Mouse (Mus musculus) midbrain, embryonic 10.5 days (tissue): ENCODE data around the gene Lemd1. TPM values are rescaled to one million over a fixed set of nuclear protein-coding genes. Genes with fewer than 3 reads are reported as not detected.

Experiments
- DNase-seq: peaks from one replicate; pipeline ENCODE4 v3.0.0-alpha.2; 2017; ENCODE audit warnings: low spot score
- H3K27ac ChIP-seq: fragments of 300-500 bp; sonication (generic); replicated peaks from 2 replicates; pipeline ENCODE4 v1.5.1; 2016; ENCODE audit warnings: mild to moderate bottlenecking
- H3K27me3 ChIP-seq: fragments of 300-500 bp; sonication (generic); 2 replicates; pipeline ENCODE4 v1.6.1; 2016; ENCODE audit warnings: low read depth, mild to moderate bottlenecking; ENCODE audit not compliant: poor library complexity, severe bottlenecking
- H3K36me3 ChIP-seq: fragments of 300-500 bp; sonication (generic); 2 replicates; pipeline ENCODE4 v1.6.1; 2016; ENCODE audit warnings: mild to moderate bottlenecking, moderate library complexity
- H3K4me1 ChIP-seq: fragments of 300-500 bp; sonication (generic); 2 replicates; pipeline ENCODE4 v1.6.1; 2016
- H3K4me3 ChIP-seq: fragments of 300-500 bp; sonication (generic); 2 replicates; pipeline ENCODE4 v1.5.1; 2016; ENCODE audit warnings: mild to moderate bottlenecking, moderate library complexity
- H3K9me3 ChIP-seq: fragments of 300-500 bp; sonication (generic); replicated peaks from 2 replicates; pipeline ENCODE4 v1.6.1; 2016; ENCODE audit warnings: mild to moderate bottlenecking
- WGBS: fragments of 180-500 bp; shearing (Covaris S2); methylation state at CpG from one replicate; pipeline ENCODE4 v1.1.7; 2016; 5-methylcytosine and 5-hydroxymethylcytosine counted together
- polyA plus RNA-seq: library from polyadenylated mRNA; unstranded; fragments of >200 nt; fragmentation: Nextera tagmentation; extraction: Ambion mirVana; gene quantifications from 2 replicates; pipeline ENCODE4 v1.2.1, GENCODE M21; 2016

Gene Lemd1
- polyA plus RNA-seq, 1 experiment from 2014 or later: 6.2 TPM

DNA sequence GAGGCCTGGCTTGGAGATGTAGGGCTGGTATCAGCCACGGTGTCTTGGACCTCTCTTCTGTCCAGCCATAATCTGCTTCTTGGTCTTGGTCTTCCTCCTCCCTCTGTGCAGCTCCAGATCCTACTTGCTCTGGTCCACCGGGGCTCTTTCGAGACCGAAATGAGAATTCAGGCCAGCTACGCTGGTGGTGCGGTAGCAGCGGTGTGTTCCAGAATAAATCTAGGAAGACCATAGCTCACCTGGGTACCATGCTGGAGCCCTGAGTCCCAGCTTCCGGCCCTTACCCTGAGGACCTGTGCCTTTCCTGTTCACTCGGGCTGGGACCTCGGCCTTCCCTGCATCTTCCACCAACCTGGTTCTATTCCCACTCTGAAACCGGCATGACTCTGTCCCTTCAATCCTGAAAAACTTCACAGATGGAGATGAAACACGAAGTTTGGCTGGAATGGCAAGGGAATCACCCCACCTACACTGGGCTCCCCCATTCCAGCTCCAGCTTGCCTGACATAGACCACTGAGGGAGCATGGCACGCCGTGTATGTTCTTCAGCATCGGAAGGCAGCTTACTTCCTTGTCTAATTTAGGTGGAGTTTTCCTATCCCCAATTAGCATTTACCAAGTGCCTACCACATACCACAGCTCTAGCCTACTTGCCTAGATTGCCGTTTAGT is 7.3 kb downstream of the Lemd1 start:
- Histone ChIP-seq H3K9me3 (no peaks in the 10 kb centered on the region), H3K4me3 (peak overlapping the region; percentile 86), H3K36me3 (peaks cover 22% of the 10 kb centered on the region), H3K27me3 (peaks cover 18% of the 10 kb centered on the region), H3K4me1 (peaks cover 98% of the 10 kb centered on the region), H3K27ac (peak overlapping the region; percentile 100)
- WGBS: 82% methylated on average over 16 of the region's 16 CpGs
- peak; percentile 11 for DNase-seq

DNA sequence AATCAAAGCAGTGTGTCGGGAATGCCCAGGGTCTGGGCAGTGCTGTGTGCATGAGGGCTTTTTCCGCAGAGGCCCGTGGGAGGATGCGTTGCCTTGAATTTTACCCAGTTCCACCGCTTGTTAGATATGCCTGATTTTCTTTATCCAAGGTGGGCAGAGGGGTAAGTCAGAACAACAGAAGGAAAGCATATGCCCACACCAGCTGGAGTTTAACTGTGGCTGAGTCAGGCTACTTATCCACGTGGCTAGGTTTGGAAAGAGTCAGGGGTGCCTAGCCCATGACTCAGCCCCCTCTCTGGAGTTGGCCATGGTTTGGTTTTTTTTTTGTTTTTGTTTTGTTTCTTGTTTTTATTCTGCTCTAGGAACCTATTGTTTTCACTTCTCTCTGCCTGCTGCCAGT is 8.0 kb downstream of the Lemd1 start:
- peak; percentile 12 for DNase-seq
- no peaks in the 10 kb centered on the region for H3K9me3 ChIP-seq
- H3K4me1 ChIP-seq: peaks cover 96% of the 10 kb centered on the region
- peak overlapping the region; percentile 40; the same call in 1 of the 2 replicates for H3K4me3 ChIP-seq
- peaks cover 15% of the 10 kb centered on the region for H3K27me3 ChIP-seq
- WGBS: 73% methylated on average over 6 of the region's 6 CpGs
- H3K36me3 ChIP-seq: peaks cover 17% of the 10 kb centered on the region
- peak overlapping the region; percentile 90 for H3K27ac ChIP-seq

DNA sequence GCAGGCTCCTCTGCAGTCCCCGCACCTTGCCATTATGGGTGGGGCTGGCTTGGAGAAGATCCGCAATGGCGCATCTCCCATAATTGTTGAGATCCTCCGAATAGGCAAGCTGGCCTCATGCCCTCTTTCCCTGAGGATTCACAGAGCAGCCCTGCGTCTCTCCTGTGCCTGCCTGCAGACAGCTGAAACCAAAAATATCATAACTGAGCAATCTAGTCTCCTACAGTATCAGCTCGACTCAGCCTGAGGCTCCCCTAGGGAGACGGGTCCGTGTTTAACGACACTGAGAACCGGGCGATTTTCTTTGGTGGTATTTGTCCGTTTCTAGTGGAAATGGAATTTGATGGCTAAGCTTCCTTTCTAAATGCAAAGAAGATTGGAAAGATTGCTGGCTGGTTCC is 8.7 kb downstream of the Lemd1 start:
- Histone ChIP-seq H3K9me3 (no peaks in the 10 kb centered on the region), H3K36me3 (peaks cover 19% of the 10 kb centered on the region), H3K27ac (peak overlapping the region; percentile 90), H3K4me3 (peak overlapping the region; percentile 40), H3K27me3 (peaks cover 15% of the 10 kb centered on the region), H3K4me1 (peaks cover 93% of the 10 kb centered on the region)
- peak; percentile 18 for DNase-seq
- WGBS: 10% methylated on average over 12 of the region's 12 CpGs

DNA sequence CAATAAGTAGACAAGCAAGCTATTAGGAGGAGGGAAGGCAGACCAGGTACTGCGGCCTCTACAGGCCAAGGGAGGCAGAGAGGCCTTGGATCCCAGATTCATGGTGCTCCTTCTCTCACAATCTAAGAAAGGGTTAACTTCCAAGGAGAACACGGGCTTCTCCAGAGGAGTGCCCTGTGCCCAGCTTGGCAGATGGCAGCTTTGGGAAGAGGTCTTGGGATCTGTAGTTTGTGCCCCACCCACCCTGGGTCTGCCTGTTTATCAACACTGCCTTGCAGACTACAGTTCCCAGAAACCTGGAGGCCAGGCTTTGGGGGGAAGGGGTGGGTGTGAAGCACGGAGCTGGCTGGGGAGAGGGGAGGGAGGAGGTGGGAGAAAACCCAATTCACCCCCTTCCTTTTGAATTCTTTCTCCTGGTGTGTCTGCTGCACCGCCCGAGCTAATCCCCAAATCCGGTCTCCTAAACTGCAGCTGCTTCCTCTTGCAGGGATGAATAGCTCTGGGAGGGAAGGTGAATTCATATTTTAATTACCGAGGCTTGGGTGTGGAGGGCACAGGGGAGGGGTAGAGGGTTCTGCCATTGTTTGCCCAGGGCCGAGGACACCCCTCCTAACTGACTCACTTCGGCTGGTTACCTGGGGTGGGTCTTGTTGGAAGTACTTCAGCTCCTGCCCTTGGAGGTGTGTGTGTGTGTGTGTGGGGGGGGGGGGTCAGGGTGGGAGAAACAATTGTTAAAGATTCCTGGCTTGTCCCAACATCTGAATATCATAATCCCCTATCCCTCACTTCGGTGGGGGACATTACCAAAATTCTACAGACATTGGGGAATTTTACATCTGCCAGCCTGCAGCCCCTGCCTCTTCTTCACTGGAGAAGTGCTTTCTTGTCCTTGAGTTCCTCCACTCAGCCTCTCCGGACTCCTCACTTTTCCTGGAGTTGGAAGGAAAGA is 9.6 kb downstream of the Lemd1 start:
- H3K27me3 ChIP-seq: peaks cover 15% of the 10 kb centered on the region
- WGBS: 2% methylated on average over 11 of the region's 11 CpGs
- peak overlapping the region; percentile 40 for H3K4me3 ChIP-seq
- DNase-seq: peak; percentile 88
- H3K9me3 ChIP-seq: no peaks in the 10 kb centered on the region
- H3K36me3 ChIP-seq: peaks cover 20% of the 10 kb centered on the region
- peaks cover 92% of the 10 kb centered on the region for H3K4me1 ChIP-seq
- peak overlapping the region; percentile 90 for H3K27ac ChIP-seq

DNA sequence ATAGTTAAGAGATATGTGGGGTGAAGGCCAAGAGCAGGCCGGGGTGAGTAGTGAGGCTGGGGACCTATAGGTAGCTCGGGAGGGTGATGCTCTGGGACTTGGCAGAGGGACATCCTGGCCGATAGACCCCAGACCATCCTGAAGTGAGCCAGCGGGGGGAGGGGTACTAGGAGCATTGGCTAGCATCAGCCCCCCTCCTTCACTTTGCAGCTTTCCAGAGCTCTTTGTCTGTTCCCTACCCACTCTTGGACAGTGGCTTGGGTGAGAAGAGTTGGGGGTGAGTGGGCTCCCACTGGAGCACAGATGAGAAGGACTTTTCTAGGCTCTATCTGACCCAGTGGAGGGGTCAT is 10.3 kb downstream of the Lemd1 start:
- WGBS: 17% methylated on average over 4 of the region's 4 CpGs
- peak overlapping the region; percentile 40 for H3K4me3 ChIP-seq
- H3K27me3 ChIP-seq: peaks cover 14% of the 10 kb centered on the region
- peaks cover 90% of the 10 kb centered on the region for H3K4me1 ChIP-seq
- H3K9me3 ChIP-seq: no peaks in the 10 kb centered on the region
- H3K27ac ChIP-seq: peak overlapping the region; percentile 90
- H3K36me3 ChIP-seq: peaks cover 20% of the 10 kb centered on the region
- peak; percentile 42 for DNase-seq

DNA sequence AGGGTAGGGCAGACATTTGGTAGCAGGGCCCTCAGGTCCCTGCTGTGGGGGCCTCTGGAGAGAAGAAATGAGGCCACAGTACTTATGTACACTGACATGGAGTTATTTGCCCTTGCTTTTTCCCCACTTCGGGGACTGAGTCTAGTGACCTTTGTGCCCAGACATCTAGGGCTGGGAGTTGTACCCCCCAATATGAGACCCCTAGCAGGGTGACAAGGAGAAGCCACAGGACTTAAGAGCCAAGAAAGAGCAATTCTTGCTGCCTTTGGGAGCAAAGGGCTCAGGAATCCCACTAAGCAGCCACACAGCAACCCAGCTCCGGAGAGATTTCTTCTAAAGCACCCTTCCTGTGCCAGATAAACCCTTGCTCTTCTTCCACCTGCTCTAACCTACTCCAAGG is 10.7 kb downstream of the Lemd1 start:
- Histone ChIP-seq H3K27me3 (peaks cover 10% of the 10 kb centered on the region), H3K4me1 (peaks cover 87% of the 10 kb centered on the region), H3K27ac (peak overlapping the region; percentile 90), H3K36me3 (peaks cover 20% of the 10 kb centered on the region), H3K4me3 (peak overlapping the region; percentile 40), H3K9me3 (no peaks in the 10 kb centered on the region)
- DNase-seq: peak; percentile 12
- whole genome bisulfite sequencing: 52% methylated on average over 2 of the region's 2 CpGs

DNA sequence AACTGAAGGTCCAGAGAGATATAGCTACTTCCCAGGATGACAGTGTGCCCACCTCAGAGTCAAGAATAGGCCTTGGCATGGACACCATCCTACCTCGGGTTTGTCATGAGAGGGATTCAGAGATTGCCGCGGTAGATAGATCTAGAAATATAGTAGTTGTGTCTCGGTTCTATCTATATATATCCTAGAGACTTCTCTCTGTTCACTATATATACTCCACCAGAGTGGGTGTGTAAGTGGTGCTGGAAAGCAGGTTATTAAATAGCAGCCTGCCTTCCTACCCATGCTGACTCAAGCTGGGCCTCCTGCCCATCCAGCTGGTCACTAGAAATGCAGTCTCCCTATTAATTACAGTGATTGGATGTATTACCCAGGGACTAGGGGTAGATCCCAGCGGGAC is 11.5 kb downstream of the Lemd1 start:
- Histone ChIP-seq H3K27me3 (peaks cover 8% of the 10 kb centered on the region), H3K27ac (peak overlapping the region; percentile 90; the same call in 1 of the 2 replicates), H3K36me3 (peaks cover 20% of the 10 kb centered on the region), H3K4me3 (no peak overlapping the region), H3K9me3 (no peaks in the 10 kb centered on the region), H3K4me1 (peaks cover 87% of the 10 kb centered on the region)
- peak; percentile 11 for DNase-seq
- 92% methylated on average over 5 of the region's 5 CpGs for WGBS

DNA sequence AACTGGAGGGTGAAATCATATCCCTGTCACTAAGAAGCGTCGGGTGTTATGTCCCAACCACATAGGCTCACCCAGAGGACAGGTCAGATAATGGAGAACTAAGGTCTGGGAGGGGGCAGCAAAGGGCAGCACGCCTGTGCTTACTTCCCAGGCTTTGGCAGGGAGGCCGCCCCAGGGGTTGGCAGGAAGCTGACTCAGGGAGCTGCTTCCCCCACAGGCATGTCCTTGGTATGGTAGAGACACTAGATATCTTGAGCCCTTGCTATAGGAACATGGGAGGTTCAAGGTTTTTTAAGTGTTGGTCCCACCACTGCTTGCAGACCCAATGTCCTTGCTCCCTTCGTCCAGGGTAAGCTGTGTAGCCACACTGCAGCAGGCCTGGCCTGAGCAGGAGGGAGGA is 14.7 kb downstream of the Lemd1 start:
- Histone ChIP-seq H3K4me1 (peaks cover 86% of the 10 kb centered on the region), H3K27me3 (peaks cover 11% of the 10 kb centered on the region; the same call in 1 of the 2 replicates), H3K36me3 (peaks cover 11% of the 10 kb centered on the region; the same call in 1 of the 2 replicates), H3K9me3 (no peaks in the 10 kb centered on the region), H3K4me3 (no peak overlapping the region), H3K27ac (peak overlapping the region; percentile 50; the same call in 1 of the 2 replicates)
- WGBS: 77% methylated on average over 5 of the region's 5 CpGs
- DNase-seq: no peak

DNA sequence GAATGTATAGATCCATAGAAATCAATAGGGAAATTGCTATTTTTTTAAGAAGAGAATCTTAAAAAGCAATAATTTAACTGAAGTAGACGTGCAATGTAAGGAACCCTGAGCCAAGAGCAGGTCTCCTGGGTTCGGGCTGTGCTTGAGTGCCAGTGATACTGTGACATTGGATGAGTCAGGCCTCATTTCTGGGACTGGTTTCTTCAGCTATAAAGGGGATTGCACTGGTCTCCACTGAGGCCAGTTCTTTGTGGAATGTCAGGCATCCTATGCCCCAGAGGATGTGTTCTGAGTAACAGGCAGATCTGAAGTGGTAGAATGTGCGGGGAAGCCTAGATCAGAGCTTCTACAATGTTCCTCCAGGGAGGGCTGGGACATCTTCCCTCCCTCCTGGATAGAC is 15.6 kb downstream of the Lemd1 start:
- Histone ChIP-seq H3K27me3 (peaks cover 17% of the 10 kb centered on the region), H3K9me3 (no peaks in the 10 kb centered on the region), H3K27ac (0 out of 2 replicates have a peak overlapping the region, but pooled peaks have one; percentile 69), H3K36me3 (peaks cover 11% of the 10 kb centered on the region; the same call in 1 of the 2 replicates), H3K4me1 (peaks cover 82% of the 10 kb centered on the region), H3K4me3 (no peak overlapping the region)
- no peak for DNase-seq
- WGBS: 92% methylated on average over 3 of the region's 3 CpGs

DNA sequence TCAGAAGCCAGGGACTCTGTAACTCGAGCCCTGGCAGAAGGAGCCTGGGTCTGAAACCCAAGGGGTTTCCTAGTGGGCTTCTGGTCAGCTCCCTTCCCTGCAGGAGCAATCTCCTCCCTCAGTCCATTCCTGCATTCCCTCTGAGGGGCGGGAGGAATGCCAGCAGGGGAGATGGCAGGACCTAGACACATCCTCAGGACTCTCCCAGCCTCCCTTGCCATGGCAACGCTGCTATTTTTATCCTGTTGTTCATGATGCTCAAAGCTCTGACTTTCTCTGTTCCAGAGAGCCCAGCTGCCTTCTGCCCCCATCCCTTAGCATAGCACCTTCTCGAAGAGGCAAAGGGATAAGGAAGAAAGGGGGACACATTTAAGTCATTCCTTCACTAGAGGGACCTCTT is 16.9 kb downstream of the Lemd1 start:
- no peak overlapping the region for H3K4me3 ChIP-seq
- H3K36me3 ChIP-seq: peaks cover 11% of the 10 kb centered on the region; the same call in 1 of the 2 replicates
- 14% methylated on average over 4 of the region's 4 CpGs for WGBS
- H3K4me1 ChIP-seq: peaks cover 82% of the 10 kb centered on the region
- peaks cover 25% of the 10 kb centered on the region for H3K27me3 ChIP-seq
- peak; percentile 43 for DNase-seq
- no peaks in the 10 kb centered on the region for H3K9me3 ChIP-seq
- H3K27ac ChIP-seq: peak overlapping the region; percentile 69

DNA sequence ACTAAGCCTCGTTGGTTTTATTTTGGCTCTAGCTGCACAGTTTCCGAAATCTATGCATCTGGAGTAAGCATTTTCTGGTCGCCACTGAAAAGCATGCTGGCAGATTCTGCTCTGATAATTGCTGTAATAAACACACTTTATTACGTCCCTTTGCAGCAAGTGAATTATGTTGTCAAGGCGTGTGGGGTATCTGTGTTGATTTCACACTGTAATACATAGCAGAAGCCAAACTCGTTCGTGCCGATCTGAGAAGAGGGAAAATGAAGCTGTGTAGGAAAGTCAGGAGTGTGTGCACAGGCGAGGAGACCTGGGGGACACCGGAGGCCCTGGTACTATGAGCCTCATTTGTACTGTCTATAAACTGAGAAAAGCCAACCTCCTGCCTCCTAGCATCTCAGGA is 18.2 kb downstream of the Lemd1 start:
- WGBS: 84% methylated on average over 10 of the region's 10 CpGs
- Histone ChIP-seq H3K4me3 (no peak overlapping the region), H3K36me3 (peaks cover 8% of the 10 kb centered on the region; the same call in 1 of the 2 replicates), H3K27me3 (peaks cover 27% of the 10 kb centered on the region), H3K4me1 (peaks cover 79% of the 10 kb centered on the region), H3K9me3 (no peaks in the 10 kb centered on the region), H3K27ac (no peak overlapping the region)
- no peak for DNase-seq

DNA sequence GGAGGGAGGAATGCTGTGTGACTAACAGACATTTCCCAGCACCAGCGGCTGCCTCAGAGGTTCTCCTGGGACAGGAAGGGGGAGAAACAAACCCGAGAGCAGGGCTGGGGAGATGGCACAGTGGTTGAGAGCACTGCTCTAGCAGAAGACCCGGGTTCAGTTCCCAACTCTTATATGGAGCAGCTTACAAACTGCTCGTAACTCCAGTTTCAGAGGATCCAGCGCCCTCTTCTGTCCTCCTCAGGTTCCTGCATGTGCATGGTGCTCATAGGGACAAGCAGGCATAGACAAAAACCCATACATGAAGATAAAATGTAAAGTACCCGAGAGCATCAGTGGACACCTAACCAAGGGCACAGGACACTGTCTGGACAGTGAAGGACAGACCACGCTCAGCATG is 19.7 kb downstream of the Lemd1 start:
- peak; percentile 60 for DNase-seq
- no peaks in the 10 kb centered on the region for H3K36me3 ChIP-seq
- no peak overlapping the region for H3K4me3 ChIP-seq
- no peaks in the 10 kb centered on the region for H3K9me3 ChIP-seq
- peaks cover 28% of the 10 kb centered on the region for H3K27me3 ChIP-seq
- H3K4me1 ChIP-seq: peaks cover 72% of the 10 kb centered on the region
- 19% methylated on average over 7 of the region's 7 CpGs for WGBS
- H3K27ac ChIP-seq: no peak overlapping the region
